Mouse (Mus musculus) embryo, embryonic 11 days (tissue): ENCODE results near the gene Prelid3b.

Experiments used
- DNase-seq: peaks from one replicate; pipeline ENCODE4 v3.0.0-alpha.2; 2015

Gene Prelid3b

DNA sequence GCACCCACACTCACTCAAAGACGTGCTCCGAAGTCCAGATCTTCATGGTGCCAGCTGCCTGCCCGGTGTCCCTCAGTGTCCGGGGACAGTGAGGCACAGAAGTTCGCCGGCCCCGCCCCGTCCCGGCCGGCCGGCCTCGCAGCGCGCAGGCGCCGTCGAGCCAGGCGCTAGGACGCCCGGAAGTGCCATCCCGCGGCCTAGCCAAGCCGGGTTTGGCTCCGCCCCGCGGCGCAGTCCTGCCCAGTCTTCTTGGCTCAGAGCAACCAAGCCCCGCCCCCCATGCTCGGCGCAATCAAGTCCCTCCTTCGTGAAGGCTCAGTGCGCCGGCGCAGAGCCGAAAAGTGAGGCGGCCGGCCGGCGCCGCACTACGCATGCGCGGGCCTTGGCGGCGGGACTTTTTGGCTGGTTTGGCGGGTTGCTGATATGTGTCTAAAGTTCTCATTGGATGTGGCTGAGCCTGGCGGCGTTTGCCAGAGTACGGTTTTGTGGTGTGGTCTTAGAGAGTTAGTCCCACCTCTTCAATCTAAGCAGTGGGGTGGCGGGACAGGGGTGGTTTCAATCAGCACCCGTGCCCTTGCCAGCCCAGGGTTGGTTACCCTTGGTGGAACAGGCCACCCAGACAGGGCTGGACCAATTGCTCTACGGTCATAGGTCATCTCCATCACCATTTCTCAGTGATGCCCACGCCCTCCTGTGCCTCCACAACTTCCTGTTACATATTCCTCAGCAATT is at the start of gene Prelid3b:
Prelid3b (minus strand) TSS at position 264 of the 732 bp plus-strand sequence.
- DNase-seq: peak; percentile 100

- no peak for DNase-seq
These were observed 49.3 kb upstream of the Prelid3b start for GRCm38 (mm10) chr2:174522134-174522533.

DNA sequence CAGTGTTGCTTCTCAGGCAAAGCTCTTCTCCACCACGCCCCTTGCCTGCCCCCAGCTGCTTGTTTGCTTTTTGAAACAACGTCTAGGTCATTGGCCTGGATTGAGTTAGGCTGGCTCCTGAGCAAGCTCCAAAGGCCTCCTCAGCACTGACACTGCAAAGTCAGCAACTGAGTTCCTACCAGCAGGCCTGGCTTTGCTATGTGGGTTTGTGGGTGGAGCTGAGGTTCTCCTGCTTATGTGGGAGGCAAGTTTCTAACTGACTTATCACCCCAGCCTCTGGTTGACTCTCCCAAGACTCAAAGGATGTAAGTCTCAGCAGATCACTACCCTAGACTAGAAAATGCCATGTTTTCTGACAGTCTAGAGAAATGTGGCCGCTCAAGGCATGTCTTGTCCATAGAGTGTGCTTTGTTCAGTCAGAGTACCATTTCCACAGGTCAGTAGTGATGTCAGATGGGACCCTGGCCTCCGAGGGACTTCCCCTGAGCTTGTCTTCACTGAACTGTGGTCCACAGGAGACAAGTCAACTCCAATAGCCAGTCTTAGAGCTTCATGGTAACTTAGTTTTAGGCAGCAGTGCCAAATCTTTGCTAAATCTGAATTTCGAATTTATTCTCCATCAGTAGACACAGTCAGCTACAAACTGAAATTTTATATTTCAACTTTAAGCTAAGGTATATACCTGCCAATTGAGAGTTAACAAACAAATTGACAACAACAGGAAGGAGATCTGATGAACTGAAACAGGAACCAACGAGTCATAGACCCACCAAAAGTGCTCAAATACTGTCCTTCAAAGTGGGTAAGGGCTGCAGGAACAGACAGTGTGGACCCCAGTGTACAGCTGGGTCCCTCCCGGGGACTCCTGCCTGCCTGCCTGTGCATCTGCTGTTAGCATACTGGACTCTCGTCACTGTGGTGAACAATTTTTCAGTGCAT is 44.5 kb upstream of the Prelid3b start:
- no peak for DNase-seq

DNA sequence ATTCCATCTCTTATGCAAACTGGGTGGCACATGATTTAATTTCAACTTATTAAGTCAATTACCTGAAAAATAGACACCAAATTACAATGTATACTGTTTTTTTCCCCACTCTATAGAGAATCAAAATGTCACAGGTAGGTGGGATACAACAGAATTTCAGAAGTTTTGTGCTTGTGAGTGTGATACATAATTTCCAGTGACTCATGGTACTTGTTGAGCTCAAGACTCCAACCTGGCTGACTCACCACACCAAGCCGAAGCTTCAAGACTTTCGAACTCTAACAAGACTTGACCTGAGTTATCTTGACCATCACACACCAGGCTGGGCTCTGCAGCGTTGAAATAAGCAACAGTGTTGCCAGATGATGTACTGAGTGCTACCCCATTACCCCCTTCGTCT is 42.0 kb upstream of the Prelid3b start:
- DNase-seq: no peak

- DNase-seq: no peak
These were observed 40.9 kb upstream of the Prelid3b start for GRCm38 (mm10) chr2:174513827-174514226.

GRCm38 (mm10) chr2:174509825-174510224 is 36.9 kb upstream of the Prelid3b start:
- DNase-seq: no peak

DNA sequence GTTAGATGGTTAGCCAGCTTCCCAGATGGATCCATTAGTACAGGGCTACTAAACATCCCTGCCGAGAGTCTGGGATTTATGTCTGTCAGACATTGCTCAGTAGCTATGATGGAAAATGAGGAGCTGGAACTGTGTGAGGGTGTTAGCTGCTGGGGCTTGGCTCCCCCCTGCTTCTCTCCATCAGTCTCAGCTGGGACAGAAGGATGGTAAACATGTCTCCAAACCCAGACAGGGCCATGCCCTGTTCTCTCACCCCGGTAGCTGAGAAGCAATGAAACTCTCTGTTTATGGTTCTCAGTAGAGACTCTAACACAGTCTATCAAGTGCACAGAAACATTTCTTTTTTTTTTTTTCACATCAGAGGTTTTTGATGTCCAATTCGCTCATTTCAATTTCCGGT is 35.1 kb upstream of the Prelid3b start:
- DNase-seq: no peak

DNA sequence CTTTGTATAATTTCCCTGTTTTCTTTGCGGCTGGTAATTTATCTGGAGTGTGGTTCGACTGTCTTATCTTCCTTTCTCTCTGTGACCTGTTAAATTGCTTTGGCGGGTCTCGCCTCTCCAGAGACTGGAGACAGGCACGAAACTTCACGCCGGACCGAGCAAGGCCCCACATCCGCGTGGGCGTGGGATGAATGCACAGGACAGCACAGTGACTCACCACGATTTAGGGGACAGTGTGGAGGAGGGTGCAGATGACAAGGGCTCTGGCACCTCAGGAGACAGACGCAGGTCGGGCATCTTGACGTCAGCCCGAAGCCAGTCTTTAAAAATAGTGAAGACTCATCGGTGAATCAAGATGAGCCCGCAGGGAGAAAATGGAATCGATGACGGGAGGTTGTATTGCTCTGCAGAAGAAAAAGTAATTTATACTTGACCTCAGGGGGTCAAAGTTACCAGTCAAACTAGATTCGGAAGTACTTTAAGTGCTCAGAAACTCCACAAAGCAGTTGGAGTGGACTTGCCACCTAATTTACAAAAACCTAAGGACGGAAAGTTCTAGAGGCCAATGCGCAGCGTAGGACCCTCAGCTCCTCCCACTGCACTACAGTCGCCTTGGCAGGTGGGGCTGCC is 30.1 kb upstream of the Prelid3b start:
- DNase-seq: peak; percentile 13

DNA sequence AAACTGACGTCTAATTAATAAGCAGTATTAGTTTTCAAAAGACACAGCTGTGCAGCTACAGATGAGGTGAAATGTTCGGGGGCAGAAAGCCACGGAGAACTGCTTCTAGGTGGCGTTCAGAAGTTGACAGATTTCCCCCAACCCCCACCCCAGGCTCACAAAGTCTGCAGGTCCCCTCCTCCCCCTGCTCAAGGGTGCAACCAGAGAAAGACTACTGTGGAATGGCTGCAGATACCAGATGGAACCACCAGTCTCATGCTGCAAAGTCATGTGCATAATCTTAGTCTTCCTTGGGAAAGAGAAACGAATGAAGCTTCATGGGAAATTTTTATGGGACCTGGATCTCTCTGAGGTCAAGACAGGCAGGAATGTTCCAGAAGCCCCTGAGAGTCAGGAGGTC is 29.4 kb upstream of the Prelid3b start:
- peak; percentile 13 for DNase-seq

DNA sequence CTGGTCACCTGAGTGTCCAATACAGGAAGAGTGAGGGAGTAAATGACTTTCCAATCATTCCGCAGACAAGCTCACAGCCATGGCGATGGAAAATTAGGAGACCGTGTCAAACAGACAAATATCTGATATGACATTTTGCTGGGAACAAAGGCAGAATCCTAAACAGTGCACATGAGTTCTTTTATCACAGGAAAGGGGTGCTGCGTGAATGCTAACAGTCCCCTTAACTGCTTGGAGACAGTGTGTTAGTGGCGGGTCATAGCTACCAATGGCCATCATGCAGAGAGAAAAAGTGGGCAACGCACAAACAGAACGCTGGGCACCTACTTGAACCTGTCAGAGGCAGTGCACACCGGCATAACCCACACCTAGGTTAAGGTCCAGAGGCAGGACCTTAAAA is 28.6 kb upstream of the Prelid3b start:
- DNase-seq: no peak

- DNase-seq: peak; percentile 15
These were observed 28.1 kb upstream of the Prelid3b start for GRCm38 (mm10) chr2:174500814-174501503.

GRCm38 (mm10) chr2:174492858-174493257 is 20.0 kb upstream of the Prelid3b start:
- DNase-seq: no peak

GRCm38 (mm10) chr2:174487005-174487404 is 14.1 kb upstream of the Prelid3b start:
- DNase-seq: no peak

GRCm38 (mm10) chr2:174478746-174479145 is 5.9 kb upstream of the Prelid3b start:
- no peak for DNase-seq

GRCm38 (mm10) chr2:174477543-174478319 is 4.8 kb upstream of the Prelid3b start:
- no peak for DNase-seq

DNA sequence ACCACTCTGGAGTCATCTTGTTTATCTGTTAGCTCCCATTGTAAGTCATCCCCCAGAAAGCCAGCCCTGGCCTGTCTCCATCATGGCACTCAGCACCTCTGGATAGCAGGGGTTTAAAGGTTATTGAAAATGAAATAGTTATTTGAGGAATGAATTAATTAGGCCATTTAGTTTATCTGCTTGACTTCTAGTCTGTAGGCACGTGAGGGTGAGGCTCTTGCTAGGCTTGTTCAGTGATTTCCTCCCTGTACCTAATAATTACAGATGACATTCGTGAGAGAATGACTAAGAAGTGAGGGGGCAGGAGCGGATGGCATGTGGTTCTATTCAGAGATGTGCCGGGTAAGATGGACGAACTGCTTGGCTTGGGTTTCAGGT is 658 bp upstream of the Prelid3b start:
- no peak for DNase-seq

- no peak for DNase-seq
These were observed 474 bp downstream of the Prelid3b start for GRCm38 (mm10) chr2:174472407-174472806.

DNA sequence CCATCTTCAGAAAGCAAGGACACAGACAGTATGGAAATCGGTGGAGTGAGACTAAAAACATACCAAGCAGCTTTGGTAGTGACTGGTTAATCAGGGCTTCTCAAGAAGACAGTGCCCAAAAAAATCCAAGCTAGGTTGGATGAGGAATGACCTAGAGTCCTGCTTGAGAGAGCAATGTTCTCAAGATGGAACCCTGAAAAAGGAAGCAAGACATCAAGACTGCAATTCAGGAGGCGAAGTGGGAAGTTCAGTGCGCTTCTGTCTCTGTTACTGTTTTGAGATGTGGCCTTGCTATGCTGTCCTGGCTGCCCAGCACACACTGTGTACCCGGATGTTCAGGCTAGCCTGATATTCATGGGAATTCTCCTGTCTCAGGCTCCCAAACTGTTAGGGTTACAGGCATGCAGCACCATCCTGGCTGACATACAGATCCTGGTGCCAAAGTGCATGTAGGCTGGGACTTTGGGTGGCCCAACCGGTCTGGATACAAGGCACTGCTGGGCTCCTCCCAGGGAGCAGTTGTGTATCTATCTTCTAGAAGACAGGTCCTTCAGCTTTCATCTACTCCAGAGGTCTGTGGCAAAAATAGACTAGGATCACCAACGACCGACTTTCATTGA is 2.0 kb downstream of the Prelid3b start:
- DNase-seq: no peak

- DNase-seq: no peak
These were observed 2.5 kb downstream of the Prelid3b start for GRCm38 (mm10) chr2:174470333-174470732.

- DNase-seq: peak; percentile 95
These were observed 8.9 kb downstream of the Prelid3b start, which contains the start of gene Atp5e for GRCm38 (mm10) chr2:174463789-174464523. TSS of gene Atp5e (minus strand) at chr2:174464105.

- DNase-seq: no peak
These were observed 9.5 kb downstream of the Prelid3b start for GRCm38 (mm10) chr2:174463370-174463769.
